Mouse (Mus musculus): ENCODE data around the gene Lhfp. TPM values are rescaled to one million over a fixed set of nuclear protein-coding genes. Genes with fewer than 3 reads are reported as not detected.

Gene Lhfp
- total and polyA plus RNA-seq, 2 experiments, result 10.6 to 15.3 TPM

GRCm38 (mm10) chr3:52999016-52999744 is 42.1 kb upstream of the Lhfp start:
- Histone ChIP-seq H3K27me3 (ENCODE audit: control insufficient read depth, insufficient read depth, low read length) (no peaks in the 10 kb centered on the region), H3K36me3 (ENCODE audit: control insufficient read depth, insufficient read depth, low read length) (peaks cover 29% of the 10 kb centered on the region; the same call in 1 of the 2 replicates), H3K27ac (replicated peaks; ENCODE audit: insufficient read depth, low read depth, low read length) (no peak overlapping the region), H3K4me3 (ENCODE audit: insufficient read depth, low read depth, low read length) (no peak overlapping the region), H3K9ac (ENCODE audit: low read depth, low read length) (no peak overlapping the region), H3K4me1 (ENCODE audit: control insufficient read depth, insufficient read depth, low read length) (no peaks in the 10 kb centered on the region), H3K79me2 (ENCODE audit: control insufficient read depth, insufficient read depth, low read length) (no peaks in the 10 kb centered on the region)
- DNase-seq (ENCODE audit: extremely low read depth, low read depth, low spot score), result peak; percentile 15
- WGBS, result 79% methylated on average over 15 of the region's 15 CpGs
- no peak for TF ChIP-seq CTCF (IDR thresholded peaks at IDR 0.05; ENCODE audit: low read depth, low read length)
- no peak for TF ChIP-seq POLR2A (IDR thresholded peaks at IDR 0.05; ENCODE audit: extremely low read depth, insufficient read depth, low read length)

- no peak for TF ChIP-seq POLR2A (IDR thresholded peaks at IDR 0.05; ENCODE audit: extremely low read depth, insufficient read depth, low read length)
- no peak overlapping the region for H3K9ac ChIP-seq (ENCODE audit: low read depth, low read length)
- WGBS, result 57% methylated on average over 3 of the region's 3 CpGs
- peak; percentile 67 for DNase-seq (ENCODE audit: extremely low read depth, low read depth, low spot score)
- no peak overlapping the region for H3K27ac ChIP-seq (replicated peaks; ENCODE audit: insufficient read depth, low read depth, low read length)
- no peak overlapping the region for H3K4me3 ChIP-seq (ENCODE audit: insufficient read depth, low read depth, low read length)
- no peaks in the 10 kb centered on the region for H3K4me1 ChIP-seq (ENCODE audit: control insufficient read depth, insufficient read depth, low read length)
- H3K36me3 ChIP-seq (ENCODE audit: control insufficient read depth, insufficient read depth, low read length), result peaks cover 27% of the 10 kb centered on the region; the same call in 1 of the 2 replicates
- H3K79me2 ChIP-seq (ENCODE audit: control insufficient read depth, insufficient read depth, low read length), result no peaks in the 10 kb centered on the region
- no peaks in the 10 kb centered on the region for H3K27me3 ChIP-seq (ENCODE audit: control insufficient read depth, insufficient read depth, low read length)
Measured at GRCm38 (mm10) chr3:52999996-53000395, 41.3 kb upstream of the Lhfp start.

GRCm38 (mm10) chr3:53002076-53002475 is 39.3 kb upstream of the Lhfp start:
- WGBS, result 90% methylated on average over 6 of the region's 6 CpGs
- peaks cover 21% of the 10 kb centered on the region; the same call in 1 of the 2 replicates for H3K36me3 ChIP-seq (ENCODE audit: control insufficient read depth, insufficient read depth, low read length)
- no peak overlapping the region for H3K27ac ChIP-seq (replicated peaks; ENCODE audit: insufficient read depth, low read depth, low read length)
- DNase-seq (ENCODE audit: extremely low read depth, low read depth, low spot score), result no peak
- no peaks in the 10 kb centered on the region for H3K4me1 ChIP-seq (ENCODE audit: control insufficient read depth, insufficient read depth, low read length)
- no peak overlapping the region for H3K4me3 ChIP-seq (ENCODE audit: insufficient read depth, low read depth, low read length)
- H3K9ac ChIP-seq (ENCODE audit: low read depth, low read length), result no peak overlapping the region
- no peaks in the 10 kb centered on the region for H3K79me2 ChIP-seq (ENCODE audit: control insufficient read depth, insufficient read depth, low read length)
- H3K27me3 ChIP-seq (ENCODE audit: control insufficient read depth, insufficient read depth, low read length), result no peaks in the 10 kb centered on the region
- TF ChIP-seq POLR2A (IDR thresholded peaks at IDR 0.05; ENCODE audit: extremely low read depth, insufficient read depth, low read length) (no peak), CTCF (IDR thresholded peaks at IDR 0.05; ENCODE audit: low read depth, low read length) (no peak)

GRCm38 (mm10) chr3:53004406-53005114 is 36.8 kb upstream of the Lhfp start:
- Histone ChIP-seq H3K4me3 (ENCODE audit: insufficient read depth, low read depth, low read length) (no peak overlapping the region), H3K27ac (replicated peaks; ENCODE audit: insufficient read depth, low read depth, low read length) (no peak overlapping the region), H3K79me2 (ENCODE audit: control insufficient read depth, insufficient read depth, low read length) (no peaks in the 10 kb centered on the region), H3K36me3 (ENCODE audit: control insufficient read depth, insufficient read depth, low read length) (peaks cover 33% of the 10 kb centered on the region), H3K4me1 (ENCODE audit: control insufficient read depth, insufficient read depth, low read length) (no peaks in the 10 kb centered on the region), H3K9ac (ENCODE audit: low read depth, low read length) (no peak overlapping the region), H3K27me3 (ENCODE audit: control insufficient read depth, insufficient read depth, low read length) (no peaks in the 10 kb centered on the region)
- DNase-seq (ENCODE audit: extremely low read depth, low read depth, low spot score), result peak; percentile 10
- WGBS, result 85% methylated on average over 2 of the region's 2 CpGs
- peak; percentile 15; the same call in 1 of the 2 replicates for TF ChIP-seq CTCF (IDR thresholded peaks at IDR 0.05; ENCODE audit: low read depth, low read length)
- no peak for TF ChIP-seq POLR2A (IDR thresholded peaks at IDR 0.05; ENCODE audit: extremely low read depth, insufficient read depth, low read length)

GRCm38 (mm10) chr3:53007411-53007810 is 33.9 kb upstream of the Lhfp start:
- H3K4me1 ChIP-seq (ENCODE audit: control insufficient read depth, insufficient read depth, low read length), result no peaks in the 10 kb centered on the region
- H3K9ac ChIP-seq (ENCODE audit: low read depth, low read length), result no peak overlapping the region
- H3K36me3 ChIP-seq (ENCODE audit: control insufficient read depth, insufficient read depth, low read length), result peaks cover 37% of the 10 kb centered on the region
- no peaks in the 10 kb centered on the region for H3K79me2 ChIP-seq (ENCODE audit: control insufficient read depth, insufficient read depth, low read length)
- no peak overlapping the region for H3K4me3 ChIP-seq (ENCODE audit: insufficient read depth, low read depth, low read length)
- H3K27me3 ChIP-seq (ENCODE audit: control insufficient read depth, insufficient read depth, low read length), result no peaks in the 10 kb centered on the region
- no peak overlapping the region for H3K27ac ChIP-seq (replicated peaks; ENCODE audit: insufficient read depth, low read depth, low read length)
- 93% methylated on average over 8 of the region's 8 CpGs for WGBS
- no peak for TF ChIP-seq POLR2A (IDR thresholded peaks at IDR 0.05; ENCODE audit: extremely low read depth, insufficient read depth, low read length)
- TF ChIP-seq CTCF (IDR thresholded peaks at IDR 0.05; ENCODE audit: low read depth, low read length), result no peak
- DNase-seq (ENCODE audit: extremely low read depth, low read depth, low spot score), result no peak
